Mouse (Mus musculus): ENCODE results near the gene Kcnb1. TPM values are rescaled to one million over a fixed set of nuclear protein-coding genes. Genes with fewer than 3 reads are reported as not detected.
A peak's percentile ranks its signal among the peaks of the same experiment; 100 is the strongest.

The Kcnb1 gene
- polyA plus RNA-seq, 1 experiment from 2014 or later: 0.31 TPM

GRCm38 (mm10) chr2:167086836-167087235 lies 103.1 kb downstream of the Kcnb1 start:
- 64% methylated on average over 5 of the region's 5 CpGs for WGBS
- no peak overlapping the region for H3K4me3 ChIP-seq
- peaks cover 2% of the 10 kb centered on the region; the same call in 1 of the 2 replicates for H3K4me1 ChIP-seq
- H3K9me3 ChIP-seq: no peaks in the 10 kb centered on the region
- H3K4me2 ChIP-seq: no peak overlapping the region
- H3K9ac ChIP-seq: no peak overlapping the region
- no peak overlapping the region for H3K27ac ChIP-seq
- ATAC-seq (ENCODE audit: borderline replicate concordance, extremely low read depth, low FRiP score, low TSS enrichment): no peak
- H3K36me3 ChIP-seq: no peaks in the 10 kb centered on the region
- H3K27me3 ChIP-seq: no peaks in the 10 kb centered on the region

- Histone ChIP-seq H3K4me2 (peak overlapping the region; percentile 1; the same call in 1 of the 2 replicates), H3K27me3 (no peaks in the 10 kb centered on the region), H3K4me3 (no peak overlapping the region), H3K9ac (no peak overlapping the region), H3K9me3 (no peaks in the 10 kb centered on the region), H3K4me1 (peaks cover 7% of the 10 kb centered on the region; the same call in 1 of the 2 replicates), H3K36me3 (no peaks in the 10 kb centered on the region), H3K27ac (no peak overlapping the region)
- no peak for ATAC-seq (ENCODE audit: borderline replicate concordance, extremely low read depth, low FRiP score, low TSS enrichment)
- WGBS: 31% methylated on average over 11 of the region's 11 CpGs
Measured at GRCm38 (mm10) chr2:167086092-167086491, 103.9 kb downstream of the Kcnb1 start.

- Histone ChIP-seq H3K27ac (no peak overlapping the region), H3K36me3 (no peaks in the 10 kb centered on the region), H3K9me3 (no peaks in the 10 kb centered on the region), H3K4me2 (no peak overlapping the region), H3K4me1 (peaks cover 23% of the 10 kb centered on the region), H3K27me3 (no peaks in the 10 kb centered on the region), H3K4me3 (no peak overlapping the region), H3K9ac (no peak overlapping the region)
- 12% methylated on average over 4 of the region's 4 CpGs for WGBS
- peak; percentile 48; the same call in 1 of the 2 replicates for ATAC-seq (ENCODE audit: borderline replicate concordance, extremely low read depth, low FRiP score, low TSS enrichment)
Measured at GRCm38 (mm10) chr2:167081639-167082038, 108.3 kb downstream of the Kcnb1 start.

GRCm38 (mm10) chr2:167081135-167081534 lies 108.8 kb downstream of the Kcnb1 start:
- no peak overlapping the region for H3K27ac ChIP-seq
- no peak overlapping the region for H3K4me3 ChIP-seq
- no peak overlapping the region for H3K4me2 ChIP-seq
- no peak overlapping the region for H3K9ac ChIP-seq
- peaks cover 23% of the 10 kb centered on the region for H3K4me1 ChIP-seq
- no peaks in the 10 kb centered on the region for H3K27me3 ChIP-seq
- H3K9me3 ChIP-seq: no peaks in the 10 kb centered on the region
- no peak for ATAC-seq (ENCODE audit: borderline replicate concordance, extremely low read depth, low FRiP score, low TSS enrichment)
- WGBS: 43% methylated on average over 6 of the region's 6 CpGs
- H3K36me3 ChIP-seq: no peaks in the 10 kb centered on the region

GRCm38 (mm10) chr2:167080387-167080786 lies 109.6 kb downstream of the Kcnb1 start:
- Histone ChIP-seq H3K4me1 (peaks cover 23% of the 10 kb centered on the region), H3K4me3 (no peak overlapping the region), H3K36me3 (no peaks in the 10 kb centered on the region), H3K4me2 (no peak overlapping the region), H3K27me3 (no peaks in the 10 kb centered on the region), H3K9me3 (no peaks in the 10 kb centered on the region), H3K9ac (no peak overlapping the region), H3K27ac (no peak overlapping the region)
- 63% methylated on average over 3 of the region's 3 CpGs for WGBS
- no peak for ATAC-seq (ENCODE audit: borderline replicate concordance, extremely low read depth, low FRiP score, low TSS enrichment)

- no peaks in the 10 kb centered on the region for H3K9me3 ChIP-seq
- no peak for ATAC-seq (ENCODE audit: borderline replicate concordance, extremely low read depth, low FRiP score, low TSS enrichment)
- no peaks in the 10 kb centered on the region for H3K27me3 ChIP-seq
- H3K36me3 ChIP-seq: no peaks in the 10 kb centered on the region
- H3K4me1 ChIP-seq: peaks cover 23% of the 10 kb centered on the region
- H3K27ac ChIP-seq: peak overlapping the region; percentile 28; the same call in 1 of the 2 replicates
- no peak overlapping the region for H3K9ac ChIP-seq
- no peak overlapping the region for H3K4me2 ChIP-seq
- 34% methylated on average over 18 of the region's 18 CpGs for WGBS
- no peak overlapping the region for H3K4me3 ChIP-seq
Measured at GRCm38 (mm10) chr2:167079535-167080257, 110.3 kb downstream of the Kcnb1 start.

GRCm38 (mm10) chr2:167078931-167079495 lies 110.9 kb downstream of the Kcnb1 start:
- Histone ChIP-seq H3K27ac (no peak overlapping the region), H3K9ac (0 out of 2 replicates have a peak overlapping the region, but pooled peaks have one; percentile 4), H3K4me1 (peaks cover 23% of the 10 kb centered on the region), H3K4me3 (no peak overlapping the region), H3K9me3 (no peaks in the 10 kb centered on the region), H3K36me3 (no peaks in the 10 kb centered on the region), H3K27me3 (no peaks in the 10 kb centered on the region), H3K4me2 (no peak overlapping the region)
- 45% methylated on average over 9 of the region's 9 CpGs for WGBS
- ATAC-seq (ENCODE audit: borderline replicate concordance, extremely low read depth, low FRiP score, low TSS enrichment): peak; percentile 34; the same call in 1 of the 2 replicates

- H3K36me3 ChIP-seq: no peaks in the 10 kb centered on the region
- no peak overlapping the region for H3K27ac ChIP-seq
- H3K4me1 ChIP-seq: peaks cover 23% of the 10 kb centered on the region
- no peaks in the 10 kb centered on the region for H3K9me3 ChIP-seq
- no peak overlapping the region for H3K9ac ChIP-seq
- 43% methylated on average over 7 of the region's 7 CpGs for WGBS
- H3K27me3 ChIP-seq: no peaks in the 10 kb centered on the region
- ATAC-seq (ENCODE audit: borderline replicate concordance, extremely low read depth, low FRiP score, low TSS enrichment): no peak
- no peak overlapping the region for H3K4me3 ChIP-seq
- no peak overlapping the region for H3K4me2 ChIP-seq
Measured at GRCm38 (mm10) chr2:167078486-167078885, 111.5 kb downstream of the Kcnb1 start.

GRCm38 (mm10) chr2:167077199-167077962 lies 112.6 kb downstream of the Kcnb1 start:
- peaks cover 23% of the 10 kb centered on the region for H3K4me1 ChIP-seq
- WGBS: 72% methylated on average over 11 of the region's 11 CpGs
- H3K4me3 ChIP-seq: no peak overlapping the region
- no peaks in the 10 kb centered on the region for H3K27me3 ChIP-seq
- H3K4me2 ChIP-seq: no peak overlapping the region
- no peaks in the 10 kb centered on the region for H3K36me3 ChIP-seq
- ATAC-seq (ENCODE audit: borderline replicate concordance, extremely low read depth, low FRiP score, low TSS enrichment): no peak
- no peak overlapping the region for H3K9ac ChIP-seq
- no peaks in the 10 kb centered on the region for H3K9me3 ChIP-seq
- H3K27ac ChIP-seq: no peak overlapping the region

- Histone ChIP-seq H3K9ac (no peak overlapping the region), H3K4me3 (no peak overlapping the region), H3K27ac (no peak overlapping the region), H3K9me3 (no peaks in the 10 kb centered on the region), H3K36me3 (no peaks in the 10 kb centered on the region), H3K4me2 (no peak overlapping the region), H3K4me1 (peaks cover 20% of the 10 kb centered on the region), H3K27me3 (no peaks in the 10 kb centered on the region)
- ATAC-seq (ENCODE audit: borderline replicate concordance, extremely low read depth, low FRiP score, low TSS enrichment): no peak
- WGBS: 68% methylated on average over 2 of the region's 2 CpGs
Measured at GRCm38 (mm10) chr2:167076759-167077158, 113.2 kb downstream of the Kcnb1 start.

- no peak overlapping the region for H3K27ac ChIP-seq
- H3K27me3 ChIP-seq: no peaks in the 10 kb centered on the region
- H3K4me3 ChIP-seq: no peak overlapping the region
- H3K36me3 ChIP-seq: no peaks in the 10 kb centered on the region
- H3K9me3 ChIP-seq: no peaks in the 10 kb centered on the region
- no peak overlapping the region for H3K4me2 ChIP-seq
- H3K4me1 ChIP-seq: peaks cover 19% of the 10 kb centered on the region
- no peak overlapping the region for H3K9ac ChIP-seq
- ATAC-seq (ENCODE audit: borderline replicate concordance, extremely low read depth, low FRiP score, low TSS enrichment): no peak
- 89% methylated on average over 4 of the region's 4 CpGs for WGBS
Measured at GRCm38 (mm10) chr2:167076352-167076751, 113.6 kb downstream of the Kcnb1 start.

- Histone ChIP-seq H3K36me3 (no peaks in the 10 kb centered on the region), H3K4me3 (no peak overlapping the region), H3K9me3 (no peaks in the 10 kb centered on the region), H3K4me2 (no peak overlapping the region), H3K9ac (no peak overlapping the region), H3K27me3 (no peaks in the 10 kb centered on the region), H3K27ac (no peak overlapping the region), H3K4me1 (peaks cover 21% of the 10 kb centered on the region)
- WGBS: 84% methylated on average over 5 of the region's 5 CpGs
- no peak for ATAC-seq (ENCODE audit: borderline replicate concordance, extremely low read depth, low FRiP score, low TSS enrichment)
Measured at GRCm38 (mm10) chr2:167074587-167074986, 115.4 kb downstream of the Kcnb1 start.

Data from lung, embryonic 15.5 days (tissue).